ENCODE assay signal across 8 mouse cellular contexts in the genomic region with DNA sequence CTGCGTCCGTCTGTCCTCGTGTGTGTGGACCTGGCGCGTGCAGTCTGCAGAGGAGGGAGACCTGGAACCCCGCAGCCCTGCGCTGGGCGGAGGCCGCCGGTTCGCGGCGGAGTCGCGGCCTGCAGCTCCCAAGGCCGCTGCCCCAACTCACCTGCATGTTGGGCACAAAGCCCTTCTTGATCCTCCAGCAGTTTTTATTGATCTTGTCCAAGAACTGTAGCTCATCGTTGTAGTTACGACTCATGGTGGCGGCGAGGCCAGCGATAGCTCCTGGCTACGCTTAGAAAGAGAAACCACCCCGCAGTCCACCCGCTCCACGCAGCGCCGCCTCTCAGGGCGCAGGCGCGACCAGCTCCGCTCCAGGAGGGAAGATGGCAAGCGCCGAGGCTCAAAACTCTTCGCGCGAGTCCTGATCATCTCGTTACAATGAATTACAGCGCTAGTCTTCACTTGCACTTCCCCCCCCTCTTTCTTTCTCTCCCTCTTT. TPM values are rescaled to one million over a fixed set of nuclear protein-coding genes. Genes with fewer than 3 reads are reported as not detected.
DNase-seq lines count a peak whose midpoint lies in the region; ATAC-seq and TF ChIP-seq lines count a peak whose summit lies in the region.

A gene (minus strand): TSS at position 360 of the 487 bp plus-strand sequence.

- H3K4me2 ChIP-seq in lung, postnatal 0 days (replicated peaks; ENCODE audit: low read depth, low read length), result peak within 1 kb of the TSS; percentile 79

- peak within 1 kb of the TSS; percentile 87 for H3K9ac ChIP-seq in lung, postnatal 0 days (replicated peaks; ENCODE audit: low read depth)

- H3K27me3 ChIP-seq in hindbrain, embryonic 10.5 days (ENCODE audit: insufficient read depth, poor library complexity, severe bottlenecking), result no peaks in the 10 kb centered on the region
- H3K27me3 ChIP-seq in lung, postnatal 0 days (replicated peaks; ENCODE audit: insufficient read depth, low read length), result no peaks in the 10 kb centered on the region

- H3K27ac ChIP-seq in hindbrain, embryonic 10.5 days, result peak within 1 kb of the TSS; percentile 92
- H3K27ac ChIP-seq in lung, postnatal 0 days (ENCODE audit: low read length), result peak within 1 kb of the TSS; percentile 79

- H3K4me1 ChIP-seq in hindbrain, embryonic 10.5 days (replicated peaks), result peaks cover 7% of the 10 kb centered on the region; the same call in 1 of the 2 replicates
- peaks cover 9% of the 10 kb centered on the region; the same call in 1 of the 2 replicates for H3K4me1 ChIP-seq in lung, postnatal 0 days (ENCODE audit: insufficient read depth, low read depth, low read length)

- ATAC-seq in frontal cortex, adult (ENCODE audit: low TSS enrichment), result peak; percentile 98
- peak; percentile 93 for ATAC-seq in lung, postnatal 0 days

- TF ChIP-seq CTCF in lung, postnatal 0 days (IDR thresholded peaks at IDR 0.05), result no peak

- peak; percentile 98 for DNase-seq in MN1 (ENCODE audit: low spot score)
- DNase-seq in cerebellum, adult 9-10 months, result peak; percentile 94
- peak; percentile 95 for DNase-seq in hindbrain, embryonic 10.5 days (ENCODE audit: low spot score)
- DNase-seq in layer of hippocampus, adult 9-11 months, result peak; percentile 94
- peak; percentile 98 for DNase-seq in lung, postnatal 0 days (ENCODE audit: low spot score)
- DNase-seq in ovary, postnatal 14 days (ENCODE audit: low spot score), result peak; percentile 98
- peak; percentile 98 for DNase-seq in thymus, postnatal 14 days

- H3K36me3 ChIP-seq in hindbrain, embryonic 10.5 days, result peaks cover 30% of the 10 kb centered on the region
- H3K36me3 ChIP-seq in lung, postnatal 0 days (ENCODE audit: insufficient read depth, low read length), result 0 out of 2 replicates have a peak, but pooled peaks cover 3% of the 10 kb centered on the region

- H3K9me3 ChIP-seq in hindbrain, embryonic 10.5 days, result no peaks in the 10 kb centered on the region
- H3K9me3 ChIP-seq in lung, postnatal 0 days (ENCODE audit: low read length), result no peaks in the 10 kb centered on the region

- peak within 1 kb of the TSS; percentile 97 for H3K4me3 ChIP-seq in hindbrain, embryonic 10.5 days
- peak within 1 kb of the TSS; percentile 90 for H3K4me3 ChIP-seq in lung, postnatal 0 days (ENCODE audit: low read depth, low read length)

- TF ChIP-seq EP300 in lung, postnatal 0 days (IDR thresholded peaks at IDR 0.05), result 0 out of 2 replicates have a peak, but pooled peaks have one; percentile 18

- under 1% methylated on average over 38 of the region's 38 CpGs for WGBS in hindbrain, embryonic 10.5 days
- WGBS in lung, postnatal 0 days, result under 1% methylated on average over 38 of the region's 38 CpGs

RNA-seq across cellular contexts. Expression of the gene that starts here (rescaled TPM):
- polyA plus RNA-seq in hindbrain, embryonic 10.5 days (2016; fragmentation: Nextera tagmentation; extraction: Ambion mirVana), result 192 and 211 TPM in 2 replicates
- 99.9 and 100 TPM in 2 replicates for polyA plus RNA-seq in lung, postnatal 0 days (2015; fragmentation: Nextera tagmentation; extraction: Ambion mirVana)

Comparison
In these comparisons a context has a peak if more than half of its experiments do, and no peak if none do; other contexts are left out.
1. Peak in every context shown above with its lines: DNase-seq, ATAC-seq, H3K4me3 ChIP-seq and H3K27ac ChIP-seq.